Mouse (Mus musculus) embryonic facial prominence, embryonic 13.5 days (tissue): ENCODE measurements around the gene Rreb1. TPM values are rescaled to one million over a fixed set of nuclear protein-coding genes. Genes with fewer than 3 reads are reported as not detected.
A peak's percentile ranks its signal among the peaks of the same experiment; 100 is the strongest.

Experiments
- ATAC-seq: fragments of 200-750 bp; cut with Nextera tagmentation; 2 replicates; pipeline ENCODE4 v1.8.0; 2017; ENCODE audit warnings: low read depth; ENCODE audit not compliant: insufficient number of reproducible peaks, insufficient read depth, low FRiP score, low TSS enrichment
- H3K27ac ChIP-seq: fragments of 300-500 bp; sonication (generic); 2 replicates; pipeline ENCODE4 v1.5.1; 2015; ENCODE audit warnings: moderate library complexity, mild to moderate bottlenecking, inconsistent platforms
- H3K27me3 ChIP-seq: fragments of 300-500 bp; sonication (generic); 2 replicates; pipeline ENCODE4 v1.6.1; 2015; ENCODE audit warnings: mild to moderate bottlenecking, inconsistent platforms
- H3K36me3 ChIP-seq: fragments of 300-500 bp; sonication (generic); 2 replicates; pipeline ENCODE4 v1.6.1; 2015; ENCODE audit warnings: mild to moderate bottlenecking, inconsistent platforms
- H3K4me1 ChIP-seq: fragments of 300-500 bp; sonication (generic); 2 replicates; pipeline ENCODE4 v1.6.1; 2015; ENCODE audit warnings: inconsistent platforms
- H3K4me2 ChIP-seq: fragments of 300-500 bp; sonication (generic); 2 replicates; pipeline ENCODE4 v1.6.1; 2015; ENCODE audit warnings: moderate library complexity, mild to moderate bottlenecking, inconsistent platforms
- H3K4me3 ChIP-seq: fragments of 300-500 bp; sonication (generic); 2 replicates; pipeline ENCODE4 v1.5.1; 2015; ENCODE audit warnings: mild to moderate bottlenecking, inconsistent platforms
- H3K9ac ChIP-seq: fragments of 300-500 bp; sonication (generic); 2 replicates; pipeline ENCODE4 v1.6.1; 2015; ENCODE audit warnings: mild to moderate bottlenecking, inconsistent platforms
- H3K9me3 ChIP-seq: fragments of 300-500 bp; sonication (generic); 2 replicates; pipeline ENCODE4 v1.6.1; 2016; ENCODE audit warnings: inconsistent platforms
- WGBS: fragments of 180-500 bp; shearing (Covaris S2); methylation state at CpG from one replicate; pipeline ENCODE4 v1.1.7; 2015; ENCODE audit warnings: mixed read lengths; 5-methylcytosine and 5-hydroxymethylcytosine counted together
- polyA plus RNA-seq: library from polyadenylated mRNA; unstranded; fragments of >200 nt; fragmentation: Nextera tagmentation; extraction: Ambion mirVana; gene quantifications from 2 replicates; pipeline ENCODE4 v1.2.1, GENCODE M21; 2015

Rreb1 gene
- polyA plus RNA-seq, 1 experiment from 2014 or later, result 15.0 TPM

DNA sequence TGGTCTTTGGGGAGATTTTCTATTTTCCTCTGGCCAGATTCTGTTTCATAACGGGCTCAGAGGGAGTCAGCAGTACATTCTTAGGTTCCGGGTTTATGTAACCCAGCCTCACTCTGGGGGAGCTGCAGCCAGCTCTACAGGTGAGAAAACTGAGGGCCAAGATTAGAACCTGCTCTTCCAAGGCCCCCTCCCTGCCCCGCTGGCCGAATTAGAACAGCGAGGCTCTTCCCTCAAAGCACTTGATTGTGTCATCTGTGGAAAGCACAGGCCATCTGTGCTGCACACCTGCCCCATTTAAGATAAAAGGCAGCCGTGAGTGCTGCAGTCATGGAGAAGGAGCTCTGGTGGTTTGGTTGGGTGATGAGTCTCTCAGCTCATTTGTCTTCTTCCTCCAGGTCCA, 130.3 kb downstream of the Rreb1 start:
- Histone ChIP-seq H3K27me3 (no peaks in the 10 kb centered on the region), H3K4me1 (peaks cover 9% of the 10 kb centered on the region), H3K4me3 (no peak overlapping the region), H3K27ac (peak overlapping the region; percentile 55; the same call in 1 of the 2 replicates), H3K36me3 (peaks cover 78% of the 10 kb centered on the region), H3K4me2 (no peak overlapping the region), H3K9ac (no peak overlapping the region), H3K9me3 (no peaks in the 10 kb centered on the region)
- no peak for ATAC-seq
- 77% methylated on average over 6 of the region's 6 CpGs for whole genome bisulfite sequencing

GRCm38 (mm10) chr13:37909225-37909624, 131.0 kb downstream of the Rreb1 start:
- peaks cover 9% of the 10 kb centered on the region for H3K4me1 ChIP-seq
- no peak overlapping the region for H3K4me2 ChIP-seq
- no peak overlapping the region for H3K27ac ChIP-seq
- WGBS, result 79% methylated on average over 2 of the region's 2 CpGs
- peaks cover 75% of the 10 kb centered on the region for H3K36me3 ChIP-seq
- ATAC-seq, result no peak
- no peaks in the 10 kb centered on the region for H3K27me3 ChIP-seq
- H3K9me3 ChIP-seq, result no peaks in the 10 kb centered on the region
- H3K4me3 ChIP-seq, result no peak overlapping the region
- H3K9ac ChIP-seq, result no peak overlapping the region

DNA sequence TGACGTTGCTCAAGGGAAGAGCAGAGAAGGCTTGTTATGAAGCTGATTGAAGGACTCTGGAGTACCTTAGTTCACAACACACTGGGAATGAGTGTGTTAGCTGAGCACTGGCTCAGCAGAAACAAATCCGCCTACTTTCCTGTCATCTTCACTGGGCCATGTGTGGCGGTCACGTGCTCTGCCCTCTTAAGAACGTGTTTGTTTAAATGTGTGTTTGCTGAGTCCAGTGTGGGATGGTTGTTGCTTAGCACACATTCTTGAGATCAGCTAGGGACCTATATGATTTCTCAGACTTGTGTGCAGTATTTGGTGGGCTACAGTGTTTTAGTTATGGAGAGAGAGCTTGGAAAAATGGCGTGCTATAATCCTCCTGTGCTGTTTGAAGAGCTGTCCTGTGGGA, 133.8 kb downstream of the Rreb1 start:
- Histone ChIP-seq H3K4me3 (no peak overlapping the region), H3K27ac (no peak overlapping the region), H3K36me3 (peaks cover 67% of the 10 kb centered on the region), H3K4me2 (no peak overlapping the region), H3K9me3 (no peaks in the 10 kb centered on the region), H3K9ac (no peak overlapping the region), H3K4me1 (peaks cover 9% of the 10 kb centered on the region), H3K27me3 (no peaks in the 10 kb centered on the region)
- 78% methylated on average over 6 of the region's 6 CpGs for WGBS
- no peak for ATAC-seq

DNA sequence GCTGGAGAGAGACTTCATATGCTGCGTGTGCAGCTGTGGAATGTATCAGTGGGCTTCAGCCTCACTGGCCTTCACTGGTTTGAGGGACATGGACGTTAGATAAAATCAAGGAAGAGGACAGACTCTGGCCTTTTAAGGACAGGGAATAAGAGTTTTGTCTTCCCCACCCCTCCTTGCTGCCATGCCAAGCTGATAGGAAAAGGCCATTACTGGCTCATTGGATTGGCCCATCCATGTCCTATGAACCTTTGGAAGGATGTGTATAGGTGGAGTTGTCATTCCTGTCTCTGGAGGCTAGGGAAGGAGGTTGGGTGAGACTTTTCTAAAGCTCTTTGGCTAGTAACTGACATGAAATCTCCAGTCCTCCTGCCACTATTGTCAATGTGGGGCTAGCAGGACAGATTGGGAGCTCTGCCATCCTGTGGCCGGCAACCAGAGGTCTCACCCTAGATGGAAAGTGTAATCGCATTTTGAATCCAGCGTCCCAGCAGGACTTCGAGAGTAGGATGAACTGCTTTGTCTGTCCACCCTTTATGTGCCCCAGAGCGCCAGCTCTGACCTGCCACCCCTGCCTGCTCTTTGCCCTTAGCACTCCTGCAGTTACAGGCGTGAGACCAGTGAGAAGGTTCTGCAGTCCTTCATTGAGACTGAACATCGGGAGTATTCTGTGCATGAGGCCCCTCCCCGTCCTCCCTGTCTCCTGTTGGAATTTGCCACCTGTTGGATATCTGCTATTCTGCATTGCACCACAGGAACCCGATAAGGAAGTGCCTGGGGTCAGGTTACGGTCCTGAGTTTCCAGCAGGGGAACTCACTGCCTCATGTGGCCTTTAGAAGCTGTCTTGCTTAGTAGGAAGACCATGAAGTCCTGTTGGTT, 134.6 kb downstream of the Rreb1 start:
- Histone ChIP-seq H3K27ac (no peak overlapping the region), H3K27me3 (no peaks in the 10 kb centered on the region), H3K36me3 (peaks cover 71% of the 10 kb centered on the region), H3K4me3 (no peak overlapping the region), H3K4me1 (peaks cover 9% of the 10 kb centered on the region), H3K4me2 (no peak overlapping the region), H3K9me3 (no peaks in the 10 kb centered on the region), H3K9ac (no peak overlapping the region)
- 64% methylated on average over 12 of the region's 12 CpGs for WGBS
- ATAC-seq, result no peak

- H3K4me3 ChIP-seq, result no peak overlapping the region
- no peak overlapping the region for H3K4me2 ChIP-seq
- no peaks in the 10 kb centered on the region for H3K27me3 ChIP-seq
- peaks cover 15% of the 10 kb centered on the region for H3K4me1 ChIP-seq
- H3K9ac ChIP-seq, result no peak overlapping the region
- H3K9me3 ChIP-seq, result no peaks in the 10 kb centered on the region
- H3K27ac ChIP-seq, result no peak overlapping the region
- WGBS, result 80% methylated on average over 3 of the region's 3 CpGs
- ATAC-seq, result no peak
- peaks cover 68% of the 10 kb centered on the region for H3K36me3 ChIP-seq
Observed at GRCm38 (mm10) chr13:37913963-37914362, 135.8 kb downstream of the Rreb1 start.

- H3K4me2 ChIP-seq, result no peak overlapping the region; the same call in 1 of the 2 replicates
- peak overlapping the region; percentile 86 for H3K27ac ChIP-seq
- H3K4me1 ChIP-seq, result peaks cover 24% of the 10 kb centered on the region
- no peak overlapping the region for H3K9ac ChIP-seq
- H3K4me3 ChIP-seq, result no peak overlapping the region
- ATAC-seq, result peak; percentile 48; the same call in 1 of the 2 replicates
- no peaks in the 10 kb centered on the region for H3K27me3 ChIP-seq
- H3K36me3 ChIP-seq, result peaks cover 46% of the 10 kb centered on the region
- 52% methylated on average over 15 of the region's 15 CpGs for WGBS
- H3K9me3 ChIP-seq, result no peaks in the 10 kb centered on the region
Observed at GRCm38 (mm10) chr13:37918336-37919261, 140.4 kb downstream of the Rreb1 start.

DNA sequence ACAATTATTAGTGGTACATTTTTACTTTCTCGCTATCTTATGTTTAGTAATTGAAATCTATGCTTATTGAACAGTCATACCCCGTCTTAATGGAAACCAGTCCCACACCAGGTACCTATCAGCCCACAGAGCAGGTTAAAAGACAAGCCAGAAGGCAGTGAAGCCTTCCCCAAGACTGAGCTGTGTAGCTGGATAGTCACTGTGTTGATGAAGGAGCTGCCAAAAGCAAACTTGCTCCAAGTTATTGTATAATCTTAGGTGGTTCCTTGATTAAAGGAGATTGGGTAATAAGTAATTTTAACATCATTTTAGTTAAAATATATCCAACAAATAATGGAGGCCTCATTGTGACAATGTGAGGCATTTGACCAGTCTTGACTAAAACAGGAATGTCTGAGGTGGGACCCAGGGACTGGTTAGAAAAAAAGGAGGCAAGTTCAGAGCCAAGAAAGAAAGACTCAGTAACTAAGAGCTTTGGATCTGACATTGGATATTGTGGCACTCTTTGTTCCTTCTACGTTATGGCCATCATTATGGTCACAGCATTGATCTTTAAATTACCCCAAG, 141.6 kb downstream of the Rreb1 start:
- Histone ChIP-seq H3K4me1 (peaks cover 28% of the 10 kb centered on the region), H3K4me2 (no peak overlapping the region), H3K27ac (no peak overlapping the region), H3K9me3 (no peaks in the 10 kb centered on the region), H3K27me3 (no peaks in the 10 kb centered on the region), H3K4me3 (no peak overlapping the region), H3K9ac (no peak overlapping the region), H3K36me3 (peaks cover 51% of the 10 kb centered on the region)
- ATAC-seq, result no peak
- 76% methylated on average over 3 of the region's 3 CpGs for WGBS

DNA sequence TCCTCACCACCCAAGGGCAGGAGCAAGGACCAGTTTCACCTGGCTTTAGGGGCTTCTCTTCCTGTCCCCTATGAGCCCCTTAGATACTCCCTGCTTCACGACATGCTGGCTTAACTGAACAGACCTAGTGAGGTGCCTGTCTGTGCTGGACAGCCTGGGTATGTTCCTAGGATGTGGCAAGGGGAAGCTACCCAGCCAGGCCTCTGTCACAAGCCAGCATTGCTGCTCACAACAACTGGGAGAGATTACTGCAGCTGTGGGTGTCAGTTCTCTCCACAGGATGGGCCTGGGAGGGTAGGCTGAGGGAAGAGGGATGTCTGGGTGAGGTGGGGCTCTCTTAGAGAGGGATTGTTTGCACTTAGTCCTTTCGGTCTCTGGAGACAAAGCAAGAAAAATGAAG, 142.5 kb downstream of the Rreb1 start:
- peaks cover 28% of the 10 kb centered on the region for H3K4me1 ChIP-seq
- H3K9me3 ChIP-seq, result no peaks in the 10 kb centered on the region
- H3K9ac ChIP-seq, result no peak overlapping the region
- peaks cover 52% of the 10 kb centered on the region for H3K36me3 ChIP-seq
- WGBS, result 47% methylated on average over 2 of the region's 2 CpGs
- ATAC-seq, result no peak
- no peak overlapping the region for H3K4me2 ChIP-seq
- H3K27ac ChIP-seq, result 0 out of 2 replicates have a peak overlapping the region, but pooled peaks have one; percentile 28
- H3K27me3 ChIP-seq, result no peaks in the 10 kb centered on the region
- no peak overlapping the region for H3K4me3 ChIP-seq

- no peak overlapping the region for H3K4me3 ChIP-seq
- no peaks in the 10 kb centered on the region for H3K27me3 ChIP-seq
- no peaks in the 10 kb centered on the region for H3K9me3 ChIP-seq
- peaks cover 39% of the 10 kb centered on the region for H3K36me3 ChIP-seq
- WGBS, result 82% methylated on average over 4 of the region's 4 CpGs
- no peak overlapping the region for H3K27ac ChIP-seq
- H3K9ac ChIP-seq, result no peak overlapping the region
- H3K4me1 ChIP-seq, result peaks cover 25% of the 10 kb centered on the region
- H3K4me2 ChIP-seq, result no peak overlapping the region
- ATAC-seq, result no peak
Observed at GRCm38 (mm10) chr13:37923091-37923490, 144.9 kb downstream of the Rreb1 start.

DNA sequence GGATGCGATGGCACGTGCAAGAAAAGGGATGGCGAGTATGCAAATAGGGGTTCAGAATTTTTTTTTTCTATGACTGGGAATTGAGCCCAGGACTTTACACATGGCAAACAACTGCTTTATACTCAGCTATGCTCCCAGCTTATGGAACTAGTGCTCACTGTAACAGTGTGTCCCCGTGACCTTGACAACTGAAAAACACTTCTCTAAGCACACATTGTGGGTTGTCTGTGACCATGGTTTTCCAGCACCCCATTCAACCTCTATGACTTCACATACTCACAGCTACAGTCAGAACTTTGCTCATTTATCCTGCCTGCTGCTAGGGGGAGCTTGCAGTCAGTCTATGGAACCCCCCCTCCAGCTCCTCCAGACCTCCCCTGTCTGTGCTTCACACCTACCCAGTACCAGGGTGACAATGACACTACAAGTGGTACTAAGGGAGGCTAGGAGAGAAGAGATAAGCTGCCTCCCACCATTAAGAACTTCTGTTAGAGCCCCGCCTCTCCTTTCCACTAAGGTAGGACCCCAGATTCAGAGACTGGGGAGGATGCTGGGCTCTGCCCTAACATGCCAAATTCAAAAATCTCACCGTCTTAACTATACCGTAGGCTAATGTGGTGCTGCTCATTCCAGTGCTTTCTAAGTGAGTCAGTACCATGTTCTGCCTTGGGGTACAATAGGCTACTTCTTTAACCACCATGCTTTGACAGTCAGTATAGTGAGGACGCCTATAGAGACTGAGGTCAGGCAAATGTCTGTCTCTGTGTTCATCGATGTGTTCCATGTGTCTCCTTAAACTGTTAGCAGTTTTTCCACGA, 145.7 kb downstream of the Rreb1 start:
- ATAC-seq, result no peak
- Histone ChIP-seq H3K36me3 (peaks cover 43% of the 10 kb centered on the region), H3K9me3 (no peaks in the 10 kb centered on the region), H3K4me2 (no peak overlapping the region), H3K9ac (no peak overlapping the region), H3K4me1 (peaks cover 17% of the 10 kb centered on the region), H3K27me3 (no peaks in the 10 kb centered on the region), H3K4me3 (no peak overlapping the region), H3K27ac (no peak overlapping the region)
- 82% methylated on average over 10 of the region's 10 CpGs for WGBS
